1 mouse cellular context compared by ENCODE assay signal in genomic region chr10:80858350-80858935, GRCm38 (mm10).
TF ChIP-seq lines count a peak whose summit lies in the region.

No protein-coding gene starts in this region.

TF ChIP-seq in MEL, 35 proteins besides CTCF, POLR2A, EP300 and RAD21:
- TF ChIP-seq SIN3A (IDR thresholded peaks at IDR 0.05; ENCODE audit: low read length) (peak; percentile 83), MAZ (IDR thresholded peaks at IDR 0.05; ENCODE audit: low read depth, low read length) (0 out of 2 replicates have a peak, but pooled peaks have one; percentile 24), TCF12 (IDR thresholded peaks at IDR 0.05; ENCODE audit: low read depth, low read length) (peak; percentile 86), MXI1 (IDR thresholded peaks at IDR 0.05; ENCODE audit: low read depth, low read length) (peak; percentile 67), MYC (IDR thresholded peaks at IDR 0.05; ENCODE audit: low read depth, low read length) (no peak), BHLHE40 (IDR thresholded peaks at IDR 0.05; ENCODE audit: borderline replicate concordance, low read depth, low read length) (0 out of 2 replicates have a peak, but pooled peaks have one; percentile 32), ZNF384 (IDR thresholded peaks at IDR 0.05; ENCODE audit: low read depth, low read length) (no peak), MEF2A (IDR thresholded peaks at IDR 0.05; ENCODE audit: extremely low read depth, insufficient replicate concordance, low read depth, low read length, poor library complexity, severe bottlenecking) (no peak), GATA1 (IDR thresholded peaks at IDR 0.05; ENCODE audit: low read depth, low read length) (peak; percentile 59; the same call in 1 of the 2 replicates), MYB (IDR thresholded peaks at IDR 0.05; ENCODE audit: low read depth, low read length) (peak; percentile 48; the same call in 1 of the 2 replicates), TAL1 (IDR thresholded peaks at IDR 0.05; ENCODE audit: low read length) (peak; percentile 83), ZMIZ1 (IDR thresholded peaks at IDR 0.05; ENCODE audit: low read depth, low read length) (peak; percentile 43; the same call in 1 of the 2 replicates), USF1 (IDR thresholded peaks at IDR 0.05; ENCODE audit: low read depth, low read length) (no peak), ETS1 (IDR thresholded peaks at IDR 0.05; ENCODE audit: low read depth, low read length) (peak; percentile 49; the same call in 1 of the 2 replicates), RCOR1 (IDR thresholded peaks at IDR 0.05; ENCODE audit: low read depth, low read length) (peak; percentile 49; the same call in 1 of the 2 replicates)
